In the genomic region with DNA sequence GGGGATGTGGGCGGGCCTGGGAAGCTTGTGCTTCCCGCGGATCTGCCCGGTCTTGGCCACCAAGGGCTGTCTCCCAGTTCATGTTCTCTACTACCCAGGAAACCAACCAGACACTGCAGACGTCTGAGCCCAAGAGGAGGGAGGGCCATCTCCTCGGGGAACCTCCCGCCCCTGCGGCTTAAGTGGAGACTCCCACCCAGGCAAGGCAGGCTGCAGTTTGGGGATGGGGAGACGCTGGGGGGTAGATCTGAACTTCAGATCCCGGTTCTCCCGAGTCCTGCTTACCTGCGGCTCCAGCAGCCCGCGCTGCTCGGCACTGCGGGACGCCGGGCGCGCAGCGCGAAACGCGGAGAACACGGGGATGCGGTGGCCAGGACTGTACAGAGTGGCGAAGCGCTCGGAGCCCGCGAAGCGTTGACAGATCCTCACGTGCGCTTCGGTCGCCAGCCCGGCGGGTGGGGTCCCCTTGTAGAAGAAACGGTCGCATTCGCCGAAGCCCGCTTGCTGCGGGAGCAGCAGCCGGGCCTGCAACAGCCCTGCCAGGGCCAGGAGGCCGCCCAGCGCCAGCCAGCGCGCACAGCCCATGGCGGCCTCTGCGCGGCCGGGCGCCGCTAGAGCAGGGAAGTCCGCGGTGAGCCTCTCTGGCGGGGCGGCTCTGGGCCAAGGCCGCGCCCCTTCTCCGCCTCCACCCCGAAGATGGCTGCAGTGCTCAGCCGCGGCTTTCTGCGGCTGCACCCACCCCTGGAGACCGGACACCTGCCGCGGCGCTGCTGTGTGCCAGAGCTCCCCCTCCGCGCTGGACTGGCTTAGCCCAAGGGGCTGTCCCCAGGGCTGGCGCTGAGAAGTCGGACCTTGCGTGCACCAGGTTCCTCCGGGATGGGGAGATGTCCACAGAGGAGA, we compare ENCODE assay signal across 8 mouse cellular contexts. TPM values are rescaled to one million over a fixed set of nuclear protein-coding genes. Genes with fewer than 3 reads are reported as not detected.
DNase-seq lines count a peak whose midpoint lies in the region; ATAC-seq and TF ChIP-seq lines count a peak whose summit lies in the region.

No protein-coding gene starts in this region.

- no peaks in the 10 kb centered on the region for H3K9me3 ChIP-seq in embryonic facial prominence, embryonic 13.5 days
- H3K9me3 ChIP-seq in limb, embryonic 14.5 days (ENCODE audit: control insufficient read depth, low read length), result no peaks in the 10 kb centered on the region
- no peaks in the 10 kb centered on the region for H3K9me3 ChIP-seq in midbrain, embryonic 16.5 days (replicated peaks; ENCODE audit: control insufficient read depth, low read length, poor library complexity, severe bottlenecking)

- H3K36me3 ChIP-seq in embryonic facial prominence, embryonic 13.5 days, result no peaks in the 10 kb centered on the region
- no peaks in the 10 kb centered on the region for H3K36me3 ChIP-seq in limb, embryonic 14.5 days (ENCODE audit: control insufficient read depth, insufficient read depth, low read length)
- no peaks in the 10 kb centered on the region for H3K36me3 ChIP-seq in midbrain, embryonic 16.5 days (ENCODE audit: control insufficient read depth, insufficient read depth, low read length)
- no peaks in the 10 kb centered on the region for H3K36me3 ChIP-seq in spleen, adult 2 months (ENCODE audit: control insufficient read depth, insufficient read depth, low read length)

- under 1% methylated on average over 75 of the region's 76 CpGs for WGBS in embryonic facial prominence, embryonic 13.5 days
- under 1% methylated on average over 58 of the region's 76 CpGs for WGBS in limb, embryonic 14.5 days
- 0% methylated on average over 70 of the region's 76 CpGs for WGBS in midbrain, embryonic 16.5 days
- under 1% methylated on average over 76 of the region's 76 CpGs for WGBS in spleen, adult 2 months

- DNase-seq in 3134 (ENCODE audit: extremely low read depth, insufficient read length, low spot score), result peak; percentile 94
- DNase-seq in adrenal gland, postnatal 36 days, result peak; percentile 90 to 93
- DNase-seq in heart, adult 8-10 months (ENCODE audit: low spot score), result peak; percentile 83
- DNase-seq in kidney, adult 9 months, result peak; percentile 84
- peak; percentile 78 for DNase-seq in limb, embryonic 14.5 days (ENCODE audit: low spot score)
- DNase-seq in spleen, adult 2 months (ENCODE audit: low read depth in 1 of 2, low spot score in 2 of 2), result peak; percentile 50 to 83

- TF ChIP-seq CTCF in spleen, adult 2 months (IDR thresholded peaks at IDR 0.05; ENCODE audit: extremely low read depth, insufficient read depth, insufficient read length, insufficient replicate concordance), result no peak

- peaks cover 17% of the 10 kb centered on the region for H3K4me1 ChIP-seq in embryonic facial prominence, embryonic 13.5 days
- peaks cover 5% of the 10 kb centered on the region; the same call in 1 of the 2 replicates for H3K4me1 ChIP-seq in limb, embryonic 14.5 days (ENCODE audit: control insufficient read depth, insufficient read depth, low read length)
- peaks cover 18% of the 10 kb centered on the region for H3K4me1 ChIP-seq in midbrain, embryonic 16.5 days (ENCODE audit: control insufficient read depth, insufficient read depth, low read length)
- peaks cover 8% of the 10 kb centered on the region; the same call in 1 of the 2 replicates for H3K4me1 ChIP-seq in spleen, adult 2 months (ENCODE audit: control insufficient read depth, insufficient read depth, insufficient read length)

- peak overlapping the region; percentile 71 for H3K4me3 ChIP-seq in embryonic facial prominence, embryonic 13.5 days
- peak overlapping the region; percentile 71 for H3K4me3 ChIP-seq in limb, embryonic 14.5 days (replicated peaks; ENCODE audit: low read length)
- peak overlapping the region; percentile 82 for H3K4me3 ChIP-seq in midbrain, embryonic 16.5 days (ENCODE audit: low read depth, low read length)
- peak overlapping the region; percentile 78 for H3K4me3 ChIP-seq in spleen, adult 2 months (ENCODE audit: extremely low read depth, insufficient read depth, insufficient read length)

- H3K4me2 ChIP-seq in embryonic facial prominence, embryonic 13.5 days, result peak overlapping the region; percentile 96
- H3K4me2 ChIP-seq in limb, embryonic 14.5 days (replicated peaks; ENCODE audit: low read depth, low read length, severe bottlenecking), result peak overlapping the region; percentile 98
- H3K4me2 ChIP-seq in midbrain, embryonic 16.5 days (ENCODE audit: low read length), result peak overlapping the region; percentile 81

- H3K27me3 ChIP-seq in embryonic facial prominence, embryonic 13.5 days, result peaks cover 20% of the 10 kb centered on the region; the same call in 1 of the 2 replicates
- H3K27me3 ChIP-seq in limb, embryonic 14.5 days (ENCODE audit: control insufficient read depth, insufficient read depth, low read length), result no peaks in the 10 kb centered on the region
- no peaks in the 10 kb centered on the region for H3K27me3 ChIP-seq in midbrain, embryonic 16.5 days (ENCODE audit: control insufficient read depth, insufficient read depth, low read depth, low read length)
- no peaks in the 10 kb centered on the region for H3K27me3 ChIP-seq in spleen, adult 2 months (ENCODE audit: control insufficient read depth, insufficient read depth, low read length)

- peak overlapping the region; percentile 80 for H3K27ac ChIP-seq in embryonic facial prominence, embryonic 13.5 days
- H3K27ac ChIP-seq in limb, embryonic 14.5 days (replicated peaks; ENCODE audit: low read depth, low read length), result 0 out of 2 replicates have a peak overlapping the region, but pooled peaks have one; percentile 33
- H3K27ac ChIP-seq in midbrain, embryonic 16.5 days (ENCODE audit: low read length), result peak overlapping the region; percentile 93
- H3K27ac ChIP-seq in spleen, adult 2 months (ENCODE audit: insufficient read depth, low read length), result peak overlapping the region; percentile 74

- TF ChIP-seq POLR2A in limb, embryonic 14.5 days (IDR thresholded peaks at IDR 0.05; ENCODE audit: borderline replicate concordance, extremely low read depth, insufficient read depth, insufficient read length), result peak; percentile 76; the same call in 1 of the 2 replicates
- peak; percentile 80 for TF ChIP-seq POLR2A in spleen, adult 2 months (IDR thresholded peaks at IDR 0.05; ENCODE audit: low read depth, low read length)

- peak overlapping the region; percentile 80 for H3K9ac ChIP-seq in embryonic facial prominence, embryonic 13.5 days
- H3K9ac ChIP-seq in limb, embryonic 14.5 days (ENCODE audit: low read depth, low read length, severe bottlenecking), result peak overlapping the region; percentile 79
- peak overlapping the region; percentile 96 for H3K9ac ChIP-seq in midbrain, embryonic 16.5 days (ENCODE audit: low read depth, low read length)

- ATAC-seq in embryonic facial prominence, embryonic 13.5 days (ENCODE audit: insufficient number of reproducible peaks, insufficient read depth, low FRiP score, low TSS enrichment, low read depth), result peak; percentile 91
- ATAC-seq in limb, embryonic 14.5 days (ENCODE audit: low FRiP score, low read depth), result peak; percentile 93
- peak; percentile 95 for ATAC-seq in midbrain, embryonic 16.5 days

RNA-seq across cellular contexts. Expression of a gene that starts 0.7 kb away (rescaled TPM):
- total RNA-seq in adrenal gland, postnatal 36 days (2021), result 10 to 100 TPM; 15.5 to 16.7 TPM
- 10.8 and 13.7 TPM in 2 replicates for polyA plus RNA-seq in embryonic facial prominence, embryonic 13.5 days (2015; fragmentation: Nextera tagmentation; extraction: Ambion mirVana)
- 1 to 10 TPM; 6.2 to 7.6 (median 7.1) TPM for total RNA-seq in heart, adult 8-10 months (2022)
- polyA plus RNA-seq in limb, embryonic 14.5 days (2012; rRNA removed), result 9.0 and 14.9 TPM in 2 replicates
- polyA plus RNA-seq in limb, embryonic 14.5 days (2014; fragmentation: Nextera tagmentation; extraction: Ambion mirVana), result 16.5 and 17.1 TPM in 2 replicates
- polyA plus RNA-seq in midbrain, embryonic 16.5 days (2015; fragmentation: Nextera tagmentation; extraction: Ambion mirVana), result 27.1 and 36.7 TPM in 2 replicates
- polyA plus RNA-seq in spleen, adult 2 months (2012; rRNA removed), result 35.0 and 107 TPM in 2 replicates

Comparison
In these comparisons a context has a peak if more than half of its experiments do, and no peak if none do; other contexts are left out.
1. Peak in every context shown above with its lines: DNase-seq, ATAC-seq, H3K4me3 ChIP-seq and H3K27ac ChIP-seq.
2. H3K27ac ChIP-seq: peak in every context shown above with its lines; median percentile 93 in midbrain, embryonic 16.5 days; 80 in embryonic facial prominence, embryonic 13.5 days; 74 in spleen, adult 2 months; 33 in limb, embryonic 14.5 days.